Mouse (Mus musculus) intestine, embryonic 14.5 days (tissue): Measurements from ENCODE around the gene Dbx2. TPM values are rescaled to one million over a fixed set of nuclear protein-coding genes. Genes with fewer than 3 reads are reported as not detected.

Source experiments
- ATAC-seq: fragments of 200-750 bp; cut with Nextera tagmentation; replicated peaks from 2 replicates; pipeline ENCODE4 v1.8.0; 2017; ENCODE audit warnings: low read depth, moderate number of reproducible peaks, moderate TSS enrichment, moderate library complexity; ENCODE audit not compliant: low FRiP score, low TSS enrichment
- DNase-seq: peaks from one replicate; pipeline ENCODE4 v3.0.0-alpha.2; 2018; ENCODE audit warnings: low spot score
- H3K27ac ChIP-seq: fragments of 300-500 bp; sonication (generic); 2 replicates; pipeline ENCODE4 v1.5.1; 2014; ENCODE audit warnings: low read depth, mild to moderate bottlenecking, control low read depth
- H3K27me3 ChIP-seq: fragments of 300-500 bp; sonication (generic); replicated peaks from 2 replicates; pipeline ENCODE4 v1.6.1; 2014; ENCODE audit warnings: low read length, control low read depth; ENCODE audit not compliant: control insufficient read depth, insufficient read depth
- H3K36me3 ChIP-seq: fragments of 300-500 bp; sonication (generic); 2 replicates; pipeline ENCODE4 v1.6.1; 2014; ENCODE audit warnings: low read length, control low read depth; ENCODE audit not compliant: control insufficient read depth, insufficient read depth
- H3K4me1 ChIP-seq: fragments of 300-500 bp; sonication (generic); replicated peaks from 2 replicates; pipeline ENCODE4 v1.6.1; 2014; ENCODE audit warnings: low read length, control low read depth, mixed read lengths; ENCODE audit not compliant: control insufficient read depth, insufficient read depth
- H3K4me2 ChIP-seq: fragments of 300-500 bp; sonication (generic); 2 replicates; pipeline ENCODE4 v1.6.1; 2014; ENCODE audit warnings: low read length
- H3K4me3 ChIP-seq: fragments of 300-500 bp; sonication (generic); 2 replicates; pipeline ENCODE4 v1.5.1; 2014; ENCODE audit warnings: low read depth, low read length, control low read depth, mixed read lengths
- H3K9ac ChIP-seq: fragments of 300-500 bp; sonication (generic); 2 replicates; pipeline ENCODE4 v1.6.1; 2014; ENCODE audit warnings: mild to moderate bottlenecking, low read length
- H3K9me3 ChIP-seq: fragments of 300-500 bp; sonication (generic); 2 replicates; pipeline ENCODE4 v1.6.1; 2016; ENCODE audit warnings: low read length, control low read depth; ENCODE audit not compliant: control insufficient read depth
- WGBS: fragments of 180-500 bp; shearing (Covaris S2); extraction: QIAGEN DNeasy Blood & Tissue Kit; methylation state at CpG from one replicate; pipeline ENCODE4 v1.1.7; 2014; 5-methylcytosine and 5-hydroxymethylcytosine counted together
- polyA plus RNA-seq: library from polyadenylated mRNA; unstranded; fragments of >200 nt; fragmentation: Nextera tagmentation; extraction: Ambion mirVana; gene quantifications from 2 replicates; pipeline ENCODE4 v1.2.1, GENCODE M21; 2014

Gene Dbx2
- polyA plus RNA-seq, 1 experiment from 2014 or later = not detected

GRCm38 (mm10) chr15:95675176-95675575 is 19.4 kb upstream of the Dbx2 start:
- ATAC-seq (no peak), DNase-seq (no peak)
- H3K4me2 ChIP-seq = no peak overlapping the region
- H3K27me3 ChIP-seq = no peaks in the 10 kb centered on the region
- no peaks in the 10 kb centered on the region for H3K4me1 ChIP-seq
- H3K4me3 ChIP-seq = no peak overlapping the region
- H3K27ac ChIP-seq = no peak overlapping the region
- no peak overlapping the region for H3K9ac ChIP-seq
- WGBS = 81% methylated on average over 2 of the region's 2 CpGs
- H3K9me3 ChIP-seq = no peaks in the 10 kb centered on the region
- no peaks in the 10 kb centered on the region for H3K36me3 ChIP-seq

- Histone ChIP-seq H3K36me3 (no peaks in the 10 kb centered on the region), H3K4me1 (no peaks in the 10 kb centered on the region), H3K4me2 (no peak overlapping the region), H3K9me3 (no peaks in the 10 kb centered on the region), H3K27ac (no peak overlapping the region), H3K4me3 (no peak overlapping the region), H3K9ac (no peak overlapping the region), H3K27me3 (no peaks in the 10 kb centered on the region)
- DNase-seq (no peak), ATAC-seq (no peak)
- 24% methylated on average over 8 of the region's 8 CpGs for WGBS
Measured at GRCm38 (mm10) chr15:95667209-95667608, 11.4 kb upstream of the Dbx2 start.

GRCm38 (mm10) chr15:95665002-95665401 is 9.2 kb upstream of the Dbx2 start:
- Histone ChIP-seq H3K4me3 (no peak overlapping the region), H3K4me1 (no peaks in the 10 kb centered on the region), H3K36me3 (no peaks in the 10 kb centered on the region), H3K9me3 (no peaks in the 10 kb centered on the region), H3K27ac (no peak overlapping the region), H3K4me2 (no peak overlapping the region), H3K27me3 (no peaks in the 10 kb centered on the region), H3K9ac (no peak overlapping the region)
- no peak for ATAC-seq
- 82% methylated on average over 4 of the region's 4 CpGs for WGBS
- DNase-seq = no peak

- Histone ChIP-seq H3K9ac (no peak overlapping the region), H3K4me3 (no peak overlapping the region), H3K4me1 (no peaks in the 10 kb centered on the region), H3K9me3 (no peaks in the 10 kb centered on the region), H3K4me2 (no peak overlapping the region), H3K27ac (no peak overlapping the region), H3K36me3 (no peaks in the 10 kb centered on the region), H3K27me3 (0 out of 2 replicates have a peak, but pooled peaks cover under 1% of the 10 kb centered on the region)
- 74% methylated on average over 2 of the region's 2 CpGs for WGBS
- ATAC-seq (no peak), DNase-seq (no peak)
Measured at GRCm38 (mm10) chr15:95661718-95662117, 6.0 kb upstream of the Dbx2 start.

GRCm38 (mm10) chr15:95660368-95660767 is 4.6 kb upstream of the Dbx2 start:
- no peak overlapping the region for H3K4me2 ChIP-seq
- H3K9me3 ChIP-seq = no peaks in the 10 kb centered on the region
- H3K4me3 ChIP-seq = no peak overlapping the region
- no peaks in the 10 kb centered on the region for H3K36me3 ChIP-seq
- peaks cover 9% of the 10 kb centered on the region for H3K27me3 ChIP-seq
- no peak overlapping the region for H3K27ac ChIP-seq
- DNase-seq (no peak), ATAC-seq (no peak)
- WGBS = 86% methylated on average over 5 of the region's 5 CpGs
- no peaks in the 10 kb centered on the region for H3K4me1 ChIP-seq
- no peak overlapping the region for H3K9ac ChIP-seq

- Histone ChIP-seq H3K9ac (0 out of 2 replicates have a peak overlapping the region, but pooled peaks have one; percentile 17), H3K4me1 (no peaks in the 10 kb centered on the region; the same call in 1 of the 2 replicates), H3K9me3 (no peaks in the 10 kb centered on the region), H3K27ac (no peak overlapping the region), H3K36me3 (no peaks in the 10 kb centered on the region), H3K4me3 (peak overlapping the region; percentile 38), H3K27me3 (peaks cover 70% of the 10 kb centered on the region), H3K4me2 (peak overlapping the region; percentile 46)
- peak; percentile 65 for DNase-seq
- WGBS = 1% methylated on average over 48 of the region's 49 CpGs
- ATAC-seq = no peak
Measured at GRCm38 (mm10) chr15:95654211-95654897, 1.4 kb downstream of the Dbx2 start.

- ATAC-seq = no peak
Measured at GRCm38 (mm10) chr15:95653812-95654210, 1.9 kb downstream of the Dbx2 start.

GRCm38 (mm10) chr15:95652898-95653707 is 2.7 kb downstream of the Dbx2 start:
- DNase-seq (no peak), ATAC-seq (no peak)
- no peaks in the 10 kb centered on the region; the same call in 1 of the 2 replicates for H3K4me1 ChIP-seq
- no peak overlapping the region for H3K4me2 ChIP-seq
- no peak overlapping the region for H3K4me3 ChIP-seq
- H3K27ac ChIP-seq = no peak overlapping the region
- no peaks in the 10 kb centered on the region for H3K36me3 ChIP-seq
- peaks cover 73% of the 10 kb centered on the region for H3K27me3 ChIP-seq
- no peaks in the 10 kb centered on the region for H3K9me3 ChIP-seq
- WGBS = 5% methylated on average over 23 of the region's 23 CpGs
- no peak overlapping the region for H3K9ac ChIP-seq

More at GRCm38 (mm10) chr15:95653812-95654210, 1.9 kb downstream of the Dbx2 start:
- H3K4me1 ChIP-seq = no peaks in the 10 kb centered on the region; the same call in 1 of the 2 replicates
- no peak overlapping the region for H3K9ac ChIP-seq
- no peak for DNase-seq
- peak overlapping the region; percentile 46 for H3K4me2 ChIP-seq
- 5% methylated on average over 6 of the region's 6 CpGs for WGBS
- H3K36me3 ChIP-seq = no peaks in the 10 kb centered on the region
- H3K27me3 ChIP-seq = peaks cover 73% of the 10 kb centered on the region
- peak overlapping the region; percentile 38; the same call in 1 of the 2 replicates for H3K4me3 ChIP-seq
- H3K9me3 ChIP-seq = no peaks in the 10 kb centered on the region
- H3K27ac ChIP-seq = no peak overlapping the region
